Mouse (Mus musculus): ENCODE results near the gene Rfx8. TPM values are rescaled to one million over a fixed set of nuclear protein-coding genes. Genes with fewer than 3 reads are reported as not detected.

The Rfx8 gene
- total and polyA plus RNA-seq, 2 experiments from 2014 or later: 0.10 to 0.39 TPM

- WGBS: 24% methylated on average over 3 of the region's 3 CpGs
- Histone ChIP-seq H3K27me3 (ENCODE audit: insufficient read depth, low read length) (no peaks in the 10 kb centered on the region), H3K9me3 (ENCODE audit: low read length) (no peaks in the 10 kb centered on the region), H3K4me3 (ENCODE audit: low read length) (no peak overlapping the region), H3K36me3 (ENCODE audit: insufficient read depth, low read length) (no peaks in the 10 kb centered on the region), H3K27ac (no peak overlapping the region), H3K4me2 (ENCODE audit: low read depth, low read length) (no peak overlapping the region), H3K4me1 (ENCODE audit: insufficient read depth, low read length) (0 out of 2 replicates have a peak, but pooled peaks cover 6% of the 10 kb centered on the region), H3K9ac (replicated peaks; ENCODE audit: low read length) (no peak overlapping the region)
- peak; percentile 40 for DNase-seq (ENCODE audit: low spot score)
- peak; percentile 82 for ATAC-seq
- 0 out of 2 replicates have a peak, but pooled peaks have one; percentile 2 for TF ChIP-seq CTCF (IDR thresholded peaks at IDR 0.05; ENCODE audit: low read depth)
These were observed 28.9 kb upstream of the Rfx8 start for GRCm38 (mm10) chr1:39749664-39750063.

- Histone ChIP-seq H3K9me3 (ENCODE audit: low read length) (no peaks in the 10 kb centered on the region), H3K4me2 (ENCODE audit: low read depth, low read length) (no peak overlapping the region), H3K4me1 (ENCODE audit: insufficient read depth, low read length) (0 out of 2 replicates have a peak, but pooled peaks cover 6% of the 10 kb centered on the region), H3K36me3 (ENCODE audit: insufficient read depth, low read length) (no peaks in the 10 kb centered on the region), H3K4me3 (ENCODE audit: low read length) (no peak overlapping the region), H3K27me3 (ENCODE audit: insufficient read depth, low read length) (no peaks in the 10 kb centered on the region), H3K27ac (no peak overlapping the region), H3K9ac (replicated peaks; ENCODE audit: low read length) (no peak overlapping the region)
- DNase-seq (ENCODE audit: low spot score): no peak
- WGBS: 46% methylated on average over 1 of the region's 1 CpGs
- TF ChIP-seq CTCF (IDR thresholded peaks at IDR 0.05; ENCODE audit: low read depth): no peak
- no peak for ATAC-seq
These were observed 28.4 kb upstream of the Rfx8 start for GRCm38 (mm10) chr1:39749214-39749613.

- no peaks in the 10 kb centered on the region for H3K36me3 ChIP-seq (ENCODE audit: insufficient read depth, low read length)
- H3K4me2 ChIP-seq (ENCODE audit: low read depth, low read length): no peak overlapping the region
- 0 out of 2 replicates have a peak, but pooled peaks cover 6% of the 10 kb centered on the region for H3K4me1 ChIP-seq (ENCODE audit: insufficient read depth, low read length)
- H3K9ac ChIP-seq (replicated peaks; ENCODE audit: low read length): no peak overlapping the region
- H3K27ac ChIP-seq: no peak overlapping the region
- H3K9me3 ChIP-seq (ENCODE audit: low read length): no peaks in the 10 kb centered on the region
- ATAC-seq (no peak), DNase-seq (ENCODE audit: low spot score) (no peak)
- 75% methylated on average over 6 of the region's 6 CpGs for WGBS
- H3K4me3 ChIP-seq (ENCODE audit: low read length): no peak overlapping the region
- no peak for TF ChIP-seq CTCF (IDR thresholded peaks at IDR 0.05; ENCODE audit: low read depth)
- no peaks in the 10 kb centered on the region for H3K27me3 ChIP-seq (ENCODE audit: insufficient read depth, low read length)
These were observed 27.9 kb upstream of the Rfx8 start for GRCm38 (mm10) chr1:39748666-39749065.

GRCm38 (mm10) chr1:39746464-39746863 is 25.7 kb upstream of the Rfx8 start:
- no peak overlapping the region for H3K4me2 ChIP-seq (ENCODE audit: low read depth, low read length)
- DNase-seq (ENCODE audit: low spot score) (no peak), ATAC-seq (no peak)
- WGBS: 39% methylated on average over 7 of the region's 7 CpGs
- no peaks in the 10 kb centered on the region for H3K9me3 ChIP-seq (ENCODE audit: low read length)
- no peaks in the 10 kb centered on the region for H3K27me3 ChIP-seq (ENCODE audit: insufficient read depth, low read length)
- 0 out of 2 replicates have a peak, but pooled peaks cover 7% of the 10 kb centered on the region for H3K4me1 ChIP-seq (ENCODE audit: insufficient read depth, low read length)
- no peak overlapping the region for H3K9ac ChIP-seq (replicated peaks; ENCODE audit: low read length)
- H3K36me3 ChIP-seq (ENCODE audit: insufficient read depth, low read length): no peaks in the 10 kb centered on the region
- TF ChIP-seq CTCF (IDR thresholded peaks at IDR 0.05; ENCODE audit: low read depth): no peak
- no peak overlapping the region for H3K27ac ChIP-seq
- H3K4me3 ChIP-seq (ENCODE audit: low read length): no peak overlapping the region

GRCm38 (mm10) chr1:39740948-39741347 is 20.2 kb upstream of the Rfx8 start:
- no peak for TF ChIP-seq CTCF (IDR thresholded peaks at IDR 0.05; ENCODE audit: low read depth)
- ATAC-seq: peak; percentile 67; the same call in 1 of the 2 replicates
- H3K27ac ChIP-seq: no peak overlapping the region

GRCm38 (mm10) chr1:39740002-39740401 is 19.2 kb upstream of the Rfx8 start:
- Histone ChIP-seq H3K4me2 (ENCODE audit: low read depth, low read length) (no peak overlapping the region), H3K9ac (replicated peaks; ENCODE audit: low read length) (no peak overlapping the region), H3K27me3 (ENCODE audit: insufficient read depth, low read length) (no peaks in the 10 kb centered on the region), H3K4me1 (ENCODE audit: insufficient read depth, low read length) (peaks cover 12% of the 10 kb centered on the region), H3K9me3 (ENCODE audit: low read length) (no peaks in the 10 kb centered on the region), H3K4me3 (ENCODE audit: low read length) (no peak overlapping the region), H3K36me3 (ENCODE audit: insufficient read depth, low read length) (no peaks in the 10 kb centered on the region), H3K27ac (no peak overlapping the region)
- TF ChIP-seq CTCF (IDR thresholded peaks at IDR 0.05; ENCODE audit: low read depth): no peak
- WGBS: 76% methylated on average over 4 of the region's 4 CpGs
- no peak for DNase-seq (ENCODE audit: low spot score)
- ATAC-seq: no peak

More at GRCm38 (mm10) chr1:39740948-39741347, 20.2 kb upstream of the Rfx8 start:
- H3K9me3 ChIP-seq (ENCODE audit: low read length): no peaks in the 10 kb centered on the region
- no peaks in the 10 kb centered on the region for H3K36me3 ChIP-seq (ENCODE audit: insufficient read depth, low read length)
- 28% methylated on average over 7 of the region's 7 CpGs for WGBS
- peak; percentile 43 for DNase-seq (ENCODE audit: low spot score)
- no peaks in the 10 kb centered on the region for H3K27me3 ChIP-seq (ENCODE audit: insufficient read depth, low read length)
- no peak overlapping the region for H3K9ac ChIP-seq (replicated peaks; ENCODE audit: low read length)
- no peak overlapping the region for H3K4me3 ChIP-seq (ENCODE audit: low read length)
- H3K4me2 ChIP-seq (ENCODE audit: low read depth, low read length): no peak overlapping the region
- peaks cover 12% of the 10 kb centered on the region for H3K4me1 ChIP-seq (ENCODE audit: insufficient read depth, low read length)

- Histone ChIP-seq H3K4me3 (ENCODE audit: low read length) (no peak overlapping the region), H3K4me1 (ENCODE audit: insufficient read depth, low read length) (peaks cover 8% of the 10 kb centered on the region), H3K36me3 (ENCODE audit: insufficient read depth, low read length) (no peaks in the 10 kb centered on the region), H3K4me2 (ENCODE audit: low read depth, low read length) (no peak overlapping the region), H3K27me3 (ENCODE audit: insufficient read depth, low read length) (no peaks in the 10 kb centered on the region), H3K9ac (replicated peaks; ENCODE audit: low read length) (no peak overlapping the region), H3K9me3 (ENCODE audit: low read length) (no peaks in the 10 kb centered on the region), H3K27ac (peak overlapping the region; percentile 60)
- TF ChIP-seq CTCF (IDR thresholded peaks at IDR 0.05; ENCODE audit: low read depth): no peak
- 19% methylated on average over 8 of the region's 8 CpGs for WGBS
- DNase-seq (ENCODE audit: low spot score) (no peak), ATAC-seq (peak; percentile 46; the same call in 1 of the 2 replicates)
These were observed 15.3 kb upstream of the Rfx8 start for GRCm38 (mm10) chr1:39735927-39736604.

All from hindbrain, postnatal 0 days (tissue).